Mouse (Mus musculus) heart, adult 9 months (tissue): Measurements from ENCODE around the gene Cacfd1.

Experiments
- DNase-seq, 2 experiments: peaks; one replicate each; pipeline ENCODE4 v3.0.0; 2022; ENCODE audit warnings: low spot score in 2 of 2

Cacfd1 gene

GRCm38 (mm10) chr2:27009714-27010244 lies at the start of gene Cacfd1:
Gene Cacfd1, plus strand, starts transcription at chr2:27009926.
- DNase-seq: peak; percentile 88 to 90

- no peak for DNase-seq
These were observed 49.0 kb upstream of the Cacfd1 start for GRCm38 (mm10) chr2:26960756-26961155.

- DNase-seq: peak; percentile 91 to 93
These were observed 45.6 kb upstream of the Cacfd1 start, which contains the start of gene Rexo4 for GRCm38 (mm10) chr2:26963923-26964723. Gene Rexo4, minus strand, starts transcription at chr2:26964386.

- no peak for DNase-seq
These were observed 44.9 kb upstream of the Cacfd1 start for GRCm38 (mm10) chr2:26964724-26965370.

GRCm38 (mm10) chr2:26967262-26967661 lies 42.5 kb upstream of the Cacfd1 start:
- DNase-seq: no peak

- DNase-seq: no peak
These were observed 36.6 kb upstream of the Cacfd1 start, which contains the start of gene Adamts13 for GRCm38 (mm10) chr2:26973116-26973515. Gene Adamts13, plus strand, starts transcription at chr2:26973416.

- no peak for DNase-seq
These were observed 35.8 kb upstream of the Cacfd1 start for GRCm38 (mm10) chr2:26973960-26974359.

- DNase-seq: no peak
These were observed 29.4 kb upstream of the Cacfd1 start for GRCm38 (mm10) chr2:26980361-26980760.

GRCm38 (mm10) chr2:26984179-26984578 lies 25.5 kb upstream of the Cacfd1 start:
- no peak for DNase-seq

GRCm38 (mm10) chr2:26984640-26985039 lies 25.1 kb upstream of the Cacfd1 start:
- DNase-seq: no peak

- no peak for DNase-seq
These were observed 15.8 kb upstream of the Cacfd1 start for GRCm38 (mm10) chr2:26993936-26994335.

- DNase-seq: no peak
These were observed 12.2 kb upstream of the Cacfd1 start for GRCm38 (mm10) chr2:26997498-26997897.

GRCm38 (mm10) chr2:26997993-26998392 lies 11.7 kb upstream of the Cacfd1 start:
- no peak for DNase-seq

GRCm38 (mm10) chr2:27006255-27006654 lies 3.5 kb upstream of the Cacfd1 start:
- DNase-seq: no peak

GRCm38 (mm10) chr2:27007701-27008100 lies 2.0 kb upstream of the Cacfd1 start:
- DNase-seq: no peak

GRCm38 (mm10) chr2:27017802-27018201 lies 8.1 kb downstream of the Cacfd1 start:
- peak in 1 of 2 experiments; percentile 67 for DNase-seq

GRCm38 (mm10) chr2:27019530-27019929 lies 9.8 kb downstream of the Cacfd1 start:
- no peak for DNase-seq

- no peak for DNase-seq
These were observed 11.4 kb downstream of the Cacfd1 start for GRCm38 (mm10) chr2:27021103-27021502.

GRCm38 (mm10) chr2:27022612-27023011 lies 12.9 kb downstream of the Cacfd1 start:
- no peak for DNase-seq

- DNase-seq: no peak
These were observed 14.4 kb downstream of the Cacfd1 start for GRCm38 (mm10) chr2:27024136-27024535.

GRCm38 (mm10) chr2:27025545-27025944 lies 15.8 kb downstream of the Cacfd1 start:
- no peak for DNase-seq

- no peak for DNase-seq
These were observed 16.6 kb downstream of the Cacfd1 start for GRCm38 (mm10) chr2:27026332-27026731.
